Mouse (Mus musculus): ENCODE measurements at regions not wholly inside any gene's neighbourhood (a gene's known extent, or its start where the extent isn't known, plus 50 kb on each side); places are given as distances from the start of the nearest gene placed in this dataset.

- no peak for TF ChIP-seq CTCF (IDR thresholded peaks at IDR 0.05; ENCODE audit: low read depth, low read length)
- TF ChIP-seq TAL1 (conservative IDR thresholded peaks at IDR 0.05; ENCODE audit: low read depth, low read length) = no peak
Observed at GRCm38 (mm10) chr1:193870731-193871130, 500.6 kb upstream of the Camk1g start.
